25 mouse cellular contexts compared by ENCODE assay signal in genomic region chr16:24187131-24187530, GRCm38 (mm10).
A peak's percentile ranks its signal among the peaks of the same experiment; 100 is the strongest.
DNase-seq lines count a peak whose midpoint lies in the region; ATAC-seq and TF ChIP-seq lines count a peak whose summit lies in the region.
"Had no signal": no experiment of that assay in that cellular context is flagged by ENCODE, and none has a peak within 500 bp of the region (broad histone marks: within the 10 kb centered on the region; RNA-seq: fewer than 3 reads in every experiment).

No protein-coding gene starts in this region.

- H3K4me3 ChIP-seq in gastrocnemius, adult 2 months: no peak overlapping the region
- H3K4me3 ChIP-seq: forebrain, embryonic 10.5 days; heart, embryonic 10.5 days; heart, embryonic 13.5 days; intestine, embryonic 15.5 days had no signal

- TF ChIP-seq CTCF in gastrocnemius, adult 2 months (IDR thresholded peaks at IDR 0.05): no peak

- ATAC-seq in CD4-positive, CD25-positive, alpha-beta regulatory T cell, adult 4 months: peak; percentile 91
- ATAC-seq: forebrain, embryonic 14.5 days; forebrain, postnatal 0 days; hindbrain, postnatal 0 days; intestine, embryonic 15.5 days had no signal

- peak overlapping the region; percentile 20; the same call in 1 of the 2 replicates for H3K27ac ChIP-seq in gastrocnemius, adult 2 months
- H3K27ac ChIP-seq: forebrain, embryonic 10.5 days; heart, embryonic 10.5 days; heart, embryonic 13.5 days; hindbrain, embryonic 14.5 days; hindbrain, postnatal 0 days; intestine, embryonic 15.5 days had no signal

- no peak for DNase-seq in gastrocnemius, adult 2 months
- no peak for DNase-seq in gastrocnemius, adult 18-20 months (ENCODE audit: low spot score)
- peak; percentile 67 for DNase-seq in induced T-regulatory cell, adult 2 months (ENCODE audit: low read depth)
- peak; percentile 54 for DNase-seq in naive thymus-derived CD4-positive, alpha-beta T cell, adult 2 months (ENCODE audit: low read depth)
- DNase-seq in adrenal gland, postnatal 10 days: no peak
- no peak for DNase-seq in frontal cortex, postnatal 10 days (ENCODE audit: low spot score in 2 of 2)
- DNase-seq in spleen, postnatal 4 days (ENCODE audit: low spot score in 2 of 2): no peak
- DNase-seq: adrenal gland, adult 2 months; adrenal gland, postnatal 25 days; cerebellum, adult 11-12 months; cerebellum, adult 8-10 months; cerebellum, postnatal 14 days; forebrain, postnatal 0 days; gastrocnemius, postnatal 14 days; heart, postnatal 14 days; heart, postnatal 4 days; kidney, adult 18-20 months had no signal

- intact Hi-C loops in gastrocnemius, adult 2 months (cut with DNase I): loop anchor here (5.0 kb wide), 1 partner anchor 110 kb away; no protein-coding TSS in a partner anchor

Comparison
In these comparisons a context has a peak if more than half of its experiments do, and no peak if none do; other contexts are left out.
1. DNase-seq: peak in induced T-regulatory cell, adult 2 months (single experiment) and naive thymus-derived CD4-positive, alpha-beta T cell, adult 2 months (single experiment); none in gastrocnemius, adult 2 months (single experiment), gastrocnemius, adult 18-20 months (single experiment), adrenal gland, postnatal 10 days (single experiment), frontal cortex, postnatal 10 days (0 of 2) and spleen, postnatal 4 days (0 of 2).